Mouse (Mus musculus) layer of hippocampus, adult 9-10 months (tissue): ENCODE measurements around the gene Pih1d2.

Source experiments
- DNase-seq: peaks from one replicate; pipeline ENCODE4 v3.0.0; 2022; ENCODE audit warnings: low spot score

The Pih1d2 gene

DNA sequence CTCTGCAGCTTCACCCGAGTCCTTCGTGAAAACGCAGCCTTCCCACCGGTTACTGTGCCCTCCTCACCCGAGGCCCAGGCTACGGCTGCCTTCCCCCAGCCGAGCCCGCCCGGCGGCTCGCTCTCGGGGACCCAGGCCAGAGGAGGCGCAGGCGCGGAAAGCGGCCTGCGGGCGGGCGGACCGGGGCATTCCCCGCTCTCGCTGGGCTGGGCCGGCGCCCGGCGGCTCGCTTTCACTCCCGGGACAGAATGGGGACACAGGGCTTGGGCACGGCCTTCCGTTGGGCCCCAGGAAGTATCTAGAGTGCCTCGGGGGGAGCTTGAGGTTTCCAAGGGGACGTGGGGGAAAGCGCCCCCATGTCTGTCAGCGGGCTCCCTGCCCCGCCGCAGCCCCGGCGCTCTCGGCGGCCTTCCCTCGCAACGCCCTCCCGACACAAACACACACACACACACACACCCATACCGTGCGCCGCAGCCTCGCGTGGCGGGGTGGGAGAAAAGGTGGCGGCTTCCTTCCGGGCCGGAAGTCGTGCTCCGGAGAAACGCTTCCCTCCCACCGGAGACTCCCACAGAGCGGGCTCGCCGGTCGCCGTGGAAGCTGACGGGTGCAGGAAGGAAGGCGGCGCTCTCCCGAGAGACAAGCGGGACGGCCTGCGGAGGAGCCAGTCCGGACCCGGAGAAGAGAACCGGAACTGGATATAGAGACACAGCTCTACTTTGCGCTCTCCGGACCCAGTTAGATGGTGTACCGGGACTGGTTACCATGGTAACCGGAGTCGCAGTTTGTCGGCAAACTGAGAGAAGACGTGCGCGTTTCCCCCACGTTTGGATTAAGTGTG is at the start of gene Pih1d2, which contains the start of gene Nkapd1:
Gene Pih1d2, plus strand, starts transcription at position 556 of the 838 bp plus-strand sequence.
Gene Nkapd1, minus strand, starts transcription at position 699 of the 838 bp plus-strand sequence.
- peak; percentile 88 for DNase-seq

DNA sequence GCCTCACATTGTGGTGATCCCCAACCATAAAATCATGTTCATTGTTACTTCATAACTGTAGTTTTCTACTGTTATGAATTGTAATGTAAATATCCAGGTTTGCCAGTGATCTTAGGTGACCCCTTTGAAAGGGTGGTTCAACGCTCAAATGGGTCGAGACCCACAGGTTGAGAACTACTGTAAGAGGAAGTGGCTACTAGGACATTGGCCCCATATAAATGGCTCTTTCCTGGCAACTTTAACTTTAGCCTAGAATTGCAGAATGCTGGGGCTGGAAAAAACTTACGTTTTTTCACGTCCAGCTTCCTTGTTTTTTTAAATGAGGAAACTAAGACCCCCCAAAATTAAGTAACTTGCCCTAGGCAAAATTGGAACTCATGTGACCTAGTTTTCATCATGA is 49.7 kb upstream of the Pih1d2 start:
- DNase-seq: no peak

DNA sequence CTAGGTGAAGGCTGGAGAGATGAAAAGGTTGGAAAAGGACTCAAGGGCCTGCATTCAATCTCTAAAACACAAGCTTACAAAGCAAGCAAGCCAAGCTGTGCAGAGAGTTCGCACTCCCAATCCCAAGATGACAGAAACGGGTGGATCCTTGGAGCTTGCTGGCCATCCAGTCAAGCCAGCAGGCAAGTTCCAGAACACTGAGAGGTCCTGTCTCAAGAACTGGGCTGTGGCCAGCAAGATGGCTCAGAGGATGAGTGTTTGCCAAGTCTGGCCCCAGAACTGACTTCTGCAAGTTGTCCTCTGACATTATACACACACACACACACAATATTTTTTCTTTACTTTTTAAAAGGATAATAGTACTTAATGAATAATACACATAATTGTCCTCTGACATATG is 49.2 kb upstream of the Pih1d2 start:
- DNase-seq: no peak

DNA sequence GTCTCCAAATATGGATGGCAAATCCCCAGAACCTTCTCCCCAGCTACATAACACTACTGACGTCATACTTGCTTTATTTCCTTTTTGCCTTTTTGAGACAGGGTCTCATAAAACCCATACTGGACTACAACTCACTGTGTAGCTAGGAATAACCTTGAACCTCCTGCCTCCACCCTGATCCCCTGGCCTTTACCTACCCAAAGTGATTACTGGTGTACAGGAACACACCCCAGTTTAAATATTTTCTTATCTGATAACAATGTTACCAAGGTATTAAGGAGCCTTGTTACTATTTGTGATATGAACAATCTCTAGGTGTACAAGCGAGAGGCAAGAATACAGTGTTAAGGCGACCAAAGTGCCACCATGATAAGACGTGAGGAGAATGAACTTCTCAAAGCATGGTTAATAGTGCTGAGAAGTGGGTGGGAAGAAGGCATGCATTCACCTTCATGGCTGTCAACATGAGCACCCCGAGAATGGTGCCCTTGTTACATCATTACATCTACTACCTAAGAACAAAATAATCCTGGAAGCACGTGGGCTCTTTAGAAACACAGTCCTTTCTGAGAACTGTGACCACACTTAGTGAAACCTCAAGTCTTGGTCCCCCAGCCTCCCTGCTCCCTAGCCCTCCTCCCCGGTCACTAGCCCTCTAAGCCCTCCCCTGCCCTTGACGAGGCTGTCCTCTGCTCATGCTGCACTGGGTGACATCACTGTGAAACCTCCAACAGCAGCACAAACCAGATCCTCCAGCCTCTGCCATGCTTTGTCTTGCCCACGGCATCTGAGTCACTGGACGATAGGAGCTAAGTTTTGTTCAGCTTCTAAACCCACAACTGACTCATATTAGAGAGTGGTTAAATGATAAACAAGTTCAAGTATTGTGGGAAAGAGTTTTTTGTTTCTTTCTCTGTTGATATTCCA is 47.3 kb upstream of the Pih1d2 start:
- DNase-seq: no peak

DNA sequence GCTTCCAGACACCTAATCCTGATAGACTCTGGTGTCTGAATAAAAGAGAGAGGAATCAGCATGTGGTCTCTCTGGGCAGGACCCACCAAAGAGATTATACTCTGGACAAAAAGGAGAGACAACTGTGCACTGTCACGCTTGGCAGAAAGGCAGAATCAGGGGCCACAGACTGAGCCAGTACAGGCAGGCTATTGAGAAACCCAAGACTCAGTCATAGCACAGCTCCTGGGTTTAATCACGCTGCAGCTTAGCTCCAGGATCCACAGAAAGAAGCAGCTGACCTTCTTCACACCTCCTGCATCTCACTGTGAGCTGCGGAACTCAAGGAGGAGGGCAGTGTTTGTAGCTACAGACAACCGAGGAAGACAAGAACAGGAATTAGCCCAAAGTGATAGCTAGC is 36.8 kb upstream of the Pih1d2 start:
- DNase-seq: no peak

DNA sequence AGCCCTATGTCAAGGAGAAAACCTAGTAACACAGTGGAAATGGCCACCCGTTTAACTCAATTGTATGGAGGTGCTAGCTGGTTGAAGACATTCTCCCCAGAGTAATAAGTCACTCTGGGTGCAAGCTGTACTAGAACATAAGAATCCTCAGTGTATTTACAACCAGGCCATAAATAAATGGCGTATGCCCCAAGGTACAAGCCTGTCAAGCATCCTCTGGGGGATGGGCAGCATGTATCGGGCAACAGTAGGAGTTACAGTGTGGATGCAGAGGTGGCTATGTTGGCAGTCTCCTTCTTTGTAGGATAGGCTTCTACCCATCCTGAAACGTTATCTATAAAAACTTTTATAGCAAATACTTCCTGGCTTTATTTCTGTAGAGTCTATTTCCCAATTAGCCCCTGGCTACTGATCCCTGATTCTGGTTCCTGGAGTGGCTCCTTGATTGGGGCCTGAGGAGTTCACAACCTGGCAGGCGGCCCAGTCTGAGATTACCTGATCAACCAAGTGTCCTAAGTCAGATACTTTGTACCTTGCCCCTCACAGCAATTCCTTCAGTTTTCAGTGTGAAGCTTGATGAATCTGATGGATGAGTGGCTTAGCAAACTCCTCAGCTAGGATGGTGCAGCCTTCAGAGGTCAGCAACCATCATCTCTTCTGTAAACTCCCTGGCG is 31.8 kb upstream of the Pih1d2 start:
- DNase-seq: no peak

DNA sequence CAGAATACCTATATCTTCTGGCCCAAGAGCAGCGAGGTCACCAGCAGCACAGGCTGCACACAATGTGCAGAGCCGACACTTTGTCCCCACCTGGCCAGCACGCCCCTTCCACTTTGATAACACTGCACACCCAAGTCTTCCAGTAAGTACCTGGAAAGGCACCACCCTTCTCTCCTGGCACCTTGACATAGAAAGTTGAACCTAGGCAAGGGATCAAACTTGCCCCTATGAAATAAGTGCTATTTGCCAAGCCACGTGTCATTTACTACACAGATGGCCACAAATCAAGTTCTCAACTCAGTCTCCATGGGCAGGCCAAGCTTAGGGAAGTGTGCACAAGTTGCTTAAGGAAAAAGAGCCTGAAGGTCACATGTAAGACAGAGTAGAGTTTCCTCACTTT is 30.2 kb upstream of the Pih1d2 start:
- no peak for DNase-seq

DNA sequence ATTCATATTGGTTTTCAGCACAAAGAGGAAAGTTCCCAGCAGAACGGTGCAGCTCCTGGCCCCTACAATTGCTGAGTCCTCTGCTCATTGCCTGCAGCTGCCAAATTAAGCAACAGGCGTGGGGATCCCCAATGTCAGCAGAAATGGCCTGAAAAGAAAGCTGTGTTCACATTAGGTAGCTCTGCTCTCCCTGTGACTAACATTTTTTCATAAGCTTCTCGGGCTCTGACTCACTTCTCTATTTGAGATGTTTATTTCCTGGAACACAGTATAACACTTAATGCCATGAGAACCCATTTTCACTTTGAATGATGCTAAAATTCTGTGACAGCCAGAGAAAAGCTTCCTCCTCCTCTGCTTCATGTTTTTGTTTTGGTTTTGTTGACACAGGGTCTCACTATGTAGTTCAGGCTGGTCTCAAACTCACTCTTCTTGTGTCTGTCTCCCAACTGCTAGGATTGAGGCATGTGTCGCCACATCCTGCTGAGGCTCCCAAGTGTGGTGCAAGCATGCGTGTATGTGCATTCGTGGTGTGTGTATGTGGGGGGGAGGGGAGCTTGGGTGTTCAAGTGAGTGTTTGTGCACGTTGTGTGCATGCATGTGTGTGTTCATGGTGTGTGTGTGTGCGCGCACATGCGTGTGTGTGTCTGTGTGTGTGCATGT is 26.1 kb upstream of the Pih1d2 start:
- DNase-seq: no peak

DNA sequence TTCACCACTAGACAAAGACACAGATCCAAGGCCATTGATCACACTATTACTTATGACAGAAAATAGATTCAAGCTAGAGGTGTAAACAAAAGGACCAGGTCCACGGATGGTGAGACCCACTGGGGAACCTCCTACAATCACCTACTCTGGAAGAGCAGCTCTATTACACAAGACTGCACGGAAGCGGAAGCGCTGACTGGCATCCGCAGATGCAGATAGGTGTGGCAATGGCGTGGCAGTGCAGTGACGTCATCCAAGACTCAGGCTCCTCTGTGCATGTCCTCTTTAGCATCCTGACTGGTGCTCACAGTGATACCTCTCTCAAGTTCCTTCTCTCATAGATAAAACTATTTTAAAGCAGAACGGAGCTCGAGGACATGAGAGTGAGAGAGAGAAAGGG is 24.2 kb upstream of the Pih1d2 start:
- no peak for DNase-seq

DNA sequence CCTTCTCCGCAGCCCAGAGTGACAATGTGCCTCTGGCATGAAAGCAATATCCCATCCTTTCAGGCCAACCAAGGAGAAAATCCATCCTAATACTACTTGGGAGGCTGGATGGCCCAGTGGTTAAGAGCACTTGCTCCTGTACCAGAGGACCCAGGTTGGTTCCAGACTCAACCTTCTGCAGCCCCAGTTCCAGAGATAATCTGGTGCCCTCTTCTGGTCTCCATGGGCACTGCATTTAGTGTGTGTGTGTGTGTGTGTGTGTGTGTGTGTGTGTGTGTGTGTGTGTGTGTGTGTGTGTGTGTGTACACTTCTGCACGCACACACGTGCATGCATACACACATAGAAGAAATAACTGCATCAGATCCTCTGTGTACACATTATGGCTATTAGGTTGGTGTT is 23.6 kb upstream of the Pih1d2 start:
- DNase-seq: no peak

DNA sequence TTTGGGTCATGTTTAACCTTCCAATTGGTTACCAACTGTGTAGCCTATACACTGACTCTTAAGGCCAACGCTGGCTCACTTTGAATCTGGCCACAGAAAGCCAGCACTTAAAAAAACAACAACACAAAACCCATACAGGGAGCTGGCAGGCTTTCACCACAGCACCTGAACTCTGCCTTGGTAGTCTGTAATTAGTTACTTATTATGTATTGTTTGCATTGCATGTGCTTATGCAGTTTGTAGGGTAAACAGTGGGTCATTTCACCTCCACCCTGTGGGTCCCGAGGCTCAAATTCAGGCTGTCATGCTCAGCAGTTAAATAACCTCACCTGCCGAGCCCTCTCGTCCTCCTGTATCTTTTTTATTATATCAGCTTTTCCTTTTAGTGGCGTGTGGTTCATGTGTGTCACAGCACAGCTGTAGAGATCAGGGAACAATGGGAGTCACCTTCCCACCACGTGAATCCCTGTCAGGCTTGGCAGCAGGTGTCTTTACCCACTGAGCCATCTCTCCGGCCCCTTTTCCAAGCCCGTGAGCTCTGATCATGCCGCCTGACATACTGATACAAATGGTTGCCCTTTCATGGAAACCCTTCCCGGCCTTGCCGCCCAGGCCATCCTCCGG is 22.2 kb upstream of the Pih1d2 start:
- no peak for DNase-seq

DNA sequence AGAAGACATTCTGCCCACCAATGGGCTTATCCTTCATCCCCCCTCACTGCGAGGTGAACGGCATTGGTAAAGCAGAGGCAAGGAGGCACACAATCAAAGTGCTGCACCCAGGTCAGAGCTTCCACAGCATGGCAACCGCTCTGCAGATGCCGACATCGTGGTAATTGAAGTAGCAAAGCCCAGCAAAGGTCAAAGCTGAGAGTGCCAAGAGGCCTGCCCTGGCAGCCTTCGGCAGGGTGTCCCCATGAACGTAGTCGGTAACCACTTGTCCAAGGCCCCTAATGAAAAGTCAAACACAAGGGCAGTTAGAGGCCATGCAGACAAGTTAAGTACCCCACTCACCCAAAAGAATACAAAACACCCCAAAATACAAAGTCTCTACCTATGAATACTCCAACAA is 20.1 kb upstream of the Pih1d2 start:
- DNase-seq: no peak

DNA sequence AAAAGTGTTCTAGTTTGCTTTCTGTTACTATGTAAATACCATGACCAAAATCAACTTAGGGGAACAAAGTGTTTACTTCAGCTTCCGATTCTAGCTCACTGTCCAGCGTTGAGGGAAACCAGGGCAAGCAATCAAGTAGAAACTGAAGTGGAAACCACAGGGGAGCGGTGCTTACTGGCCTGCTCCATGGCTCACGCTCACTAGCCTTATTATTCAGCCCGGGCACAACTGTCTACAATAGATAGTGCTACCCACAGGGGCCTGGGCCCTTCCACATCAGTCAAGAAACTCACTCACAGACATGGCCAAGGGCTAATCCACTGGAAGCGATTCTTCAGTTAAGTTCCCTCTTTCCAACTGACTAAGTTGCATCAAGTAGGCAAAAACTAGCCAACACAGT is 15.6 kb upstream of the Pih1d2 start:
- DNase-seq: no peak

DNA sequence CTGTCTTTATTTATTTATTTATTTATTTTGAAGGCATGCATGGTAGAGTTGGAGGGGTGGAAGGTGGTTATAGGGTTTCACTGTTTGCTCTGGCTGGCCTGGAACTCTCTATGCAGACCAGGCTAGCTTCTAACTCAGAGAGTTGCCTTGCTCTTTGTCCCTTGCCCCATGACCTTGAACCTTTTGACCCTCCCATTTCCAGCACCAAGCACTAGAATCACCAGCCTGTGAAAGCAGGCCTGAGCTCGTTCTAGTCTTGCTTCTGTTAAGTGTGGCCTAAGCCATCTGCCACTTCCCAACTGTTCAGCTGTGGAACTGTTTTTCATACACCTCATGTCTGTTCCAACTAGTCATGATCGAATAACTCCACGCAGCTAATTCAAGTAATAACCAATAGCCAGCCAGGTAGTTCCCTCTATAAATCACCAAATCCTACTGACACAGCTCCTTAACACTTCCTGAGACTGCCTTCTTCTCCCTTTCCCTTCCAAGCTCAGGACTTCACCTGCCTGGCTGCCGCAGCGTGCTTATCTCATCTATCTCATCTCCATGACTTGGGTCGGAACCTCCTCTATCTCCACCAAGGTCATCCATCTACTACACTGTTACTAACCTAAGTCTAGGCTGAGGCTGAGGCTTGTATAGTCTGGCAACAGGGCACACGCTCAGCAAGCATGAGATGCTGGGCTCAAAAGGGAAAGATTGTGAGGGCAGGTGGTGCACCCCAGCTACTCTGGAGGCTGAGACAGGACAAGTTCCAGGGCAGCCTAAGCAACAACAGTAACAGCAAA is 14.9 kb upstream of the Pih1d2 start:
- no peak for DNase-seq

DNA sequence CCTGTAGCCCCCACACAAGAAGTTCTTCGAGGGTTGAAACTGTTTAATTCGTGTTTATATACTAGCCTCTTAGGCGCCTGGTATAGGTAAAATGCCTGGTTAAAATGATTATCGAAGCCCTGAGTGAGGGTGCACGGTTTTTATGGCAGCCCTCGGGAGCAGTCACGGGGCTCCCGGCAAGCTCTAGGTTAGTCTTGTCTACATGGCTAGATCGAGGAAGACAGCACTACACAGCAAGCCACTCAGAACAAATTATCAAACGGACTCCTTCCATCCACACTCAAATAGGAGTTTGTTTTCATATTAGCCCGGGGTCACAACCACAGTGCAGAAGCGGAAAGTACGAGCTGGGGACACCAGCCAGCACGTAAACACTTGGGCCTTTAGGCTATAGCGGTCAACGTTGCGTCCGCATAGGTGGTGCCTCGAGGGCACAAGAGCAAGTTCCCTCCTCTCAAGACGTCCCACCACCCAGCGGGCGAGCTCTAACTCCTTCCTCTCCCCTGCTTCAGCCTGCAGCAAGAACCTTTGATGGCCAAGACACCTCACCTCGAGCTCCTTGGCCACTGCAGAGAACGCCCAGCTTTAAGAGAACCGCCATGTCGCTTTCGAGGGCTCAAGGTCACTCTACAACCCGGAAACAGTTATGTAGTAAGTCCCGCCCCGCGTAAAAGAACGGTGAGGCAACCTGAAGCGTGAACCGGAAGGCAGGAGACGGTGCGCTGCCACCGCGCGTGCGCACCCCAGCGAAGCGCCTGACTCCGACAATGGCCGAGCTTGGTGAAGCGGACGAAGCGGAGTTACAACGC is 13.7 kb upstream of the Pih1d2 start, which contains the start of the genes Sdhd and Timm8b:
Gene Sdhd, minus strand, starts transcription at position 624 of the 809 bp plus-strand sequence.
Gene Timm8b, plus strand, starts transcription at position 722 of the 809 bp plus-strand sequence.
- peak; percentile 93 for DNase-seq

DNA sequence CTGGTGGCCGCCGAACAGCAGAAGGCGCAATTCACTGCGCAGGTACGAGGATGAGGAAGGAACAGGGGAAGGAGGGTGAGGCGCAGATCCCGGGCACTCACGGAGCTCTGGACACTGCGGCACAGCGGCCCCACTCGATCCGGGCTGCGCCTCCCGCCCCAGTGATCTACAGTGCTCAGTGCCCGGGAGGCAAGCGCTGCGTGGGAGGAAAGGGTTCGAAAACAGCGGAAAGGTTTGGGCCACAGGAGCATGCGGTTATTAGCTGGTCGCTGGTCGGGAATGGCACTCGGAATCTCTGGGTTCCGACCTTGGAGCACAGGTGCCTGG is 13.2 kb upstream of the Pih1d2 start:
- no peak for DNase-seq

DNA sequence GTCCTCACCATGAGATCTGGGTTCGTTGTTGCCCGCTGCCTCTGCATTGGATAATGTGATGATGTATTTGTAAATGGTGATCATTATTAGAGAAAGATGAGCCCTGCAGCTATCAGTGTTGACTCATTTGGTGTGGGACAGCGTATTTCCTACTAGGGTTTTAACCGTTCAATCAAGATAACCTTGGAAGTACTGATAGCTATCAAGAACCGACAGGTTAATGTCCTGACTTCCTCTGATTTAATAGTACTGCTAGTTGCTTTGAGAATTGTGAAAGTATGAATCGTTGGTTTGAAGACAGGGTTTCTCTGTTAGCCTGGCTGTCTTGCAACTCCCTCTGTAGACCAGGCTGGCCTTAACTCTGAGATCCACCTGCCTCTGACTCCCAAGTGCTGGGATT is 12.8 kb upstream of the Pih1d2 start:
- DNase-seq: no peak

DNA sequence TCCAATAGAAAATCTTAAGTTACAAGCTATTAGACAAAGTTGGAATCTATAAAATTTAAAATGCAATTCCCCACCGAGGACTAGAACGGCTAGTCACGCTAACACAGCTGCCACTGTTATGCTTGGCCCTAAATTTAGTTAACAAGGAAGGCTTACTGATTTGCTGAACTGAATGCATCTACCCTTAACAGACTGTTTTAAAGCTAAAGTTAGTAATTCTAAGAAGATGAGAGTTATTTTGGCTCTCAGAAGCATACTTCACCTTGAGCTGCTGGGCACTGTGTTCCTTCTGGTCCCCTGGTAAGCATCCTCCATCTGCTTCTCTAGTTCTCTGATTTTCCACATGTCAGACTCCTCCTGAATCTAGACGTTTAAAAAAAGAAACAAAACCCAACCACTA is 5.0 kb upstream of the Pih1d2 start:
- DNase-seq: no peak

DNA sequence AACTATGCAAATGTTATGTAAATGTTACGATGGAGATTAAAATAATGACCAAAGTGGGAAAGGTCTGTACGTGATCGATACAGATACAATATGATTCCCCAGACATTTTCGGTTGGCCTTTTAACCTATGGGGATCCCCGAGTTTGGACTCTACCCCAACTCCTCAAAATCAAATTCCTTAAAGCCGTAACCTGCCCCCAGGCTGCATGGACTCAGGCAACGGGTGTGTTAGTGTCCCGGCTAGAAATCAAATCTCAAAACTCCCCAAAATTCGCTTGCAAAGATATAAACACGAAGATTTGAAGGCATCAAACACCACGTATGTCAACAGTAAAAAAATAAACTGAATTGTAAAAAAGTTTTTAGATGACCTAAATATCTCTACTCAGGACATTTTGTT is 960 bp upstream of the Pih1d2 start:
- no peak for DNase-seq
